Mouse (Mus musculus): ENCODE measurements around the gene Kmo.

Gene Kmo

GRCm38 (mm10) chr1:175619814-175620431 lies at the start of gene Kmo:
TSS of gene Kmo (plus strand) at chr1:175620381.
- DNase-seq (ENCODE audit: low read depth, low spot score) = no peak

GRCm38 (mm10) chr1:175574129-175574528 lies 46.1 kb upstream of the Kmo start:
- DNase-seq (ENCODE audit: low read depth, low spot score) = no peak

- no peak for DNase-seq (ENCODE audit: low read depth, low spot score)
Observed at GRCm38 (mm10) chr1:175578425-175579096, 41.6 kb upstream of the Kmo start.

GRCm38 (mm10) chr1:175579598-175580235 lies 40.5 kb upstream of the Kmo start:
- no peak for DNase-seq (ENCODE audit: low read depth, low spot score)

- no peak for DNase-seq (ENCODE audit: low read depth, low spot score)
Observed at GRCm38 (mm10) chr1:175580346-175580745, 39.8 kb upstream of the Kmo start.

- DNase-seq (ENCODE audit: low read depth, low spot score) = no peak
Observed at GRCm38 (mm10) chr1:175582799-175583198, 37.4 kb upstream of the Kmo start.

GRCm38 (mm10) chr1:175585267-175585666 lies 34.9 kb upstream of the Kmo start:
- no peak for DNase-seq (ENCODE audit: low read depth, low spot score)

- no peak for DNase-seq (ENCODE audit: low read depth, low spot score)
Observed at GRCm38 (mm10) chr1:175586656-175587055, 33.5 kb upstream of the Kmo start.

GRCm38 (mm10) chr1:175592832-175593231 lies 27.3 kb upstream of the Kmo start:
- DNase-seq (ENCODE audit: low read depth, low spot score) = no peak

- DNase-seq (ENCODE audit: low read depth, low spot score) = peak; percentile 14
Observed at GRCm38 (mm10) chr1:175602231-175602630, 17.9 kb upstream of the Kmo start.

- no peak for DNase-seq (ENCODE audit: low read depth, low spot score)
Observed at GRCm38 (mm10) chr1:175603390-175603789, 16.8 kb upstream of the Kmo start.

GRCm38 (mm10) chr1:175607308-175607707 lies 12.9 kb upstream of the Kmo start:
- DNase-seq (ENCODE audit: low read depth, low spot score) = no peak

GRCm38 (mm10) chr1:175607838-175608585 lies 12.2 kb upstream of the Kmo start:
- no peak for DNase-seq (ENCODE audit: low read depth, low spot score)

GRCm38 (mm10) chr1:175608708-175609107 lies 11.5 kb upstream of the Kmo start:
- no peak for DNase-seq (ENCODE audit: low read depth, low spot score)

- DNase-seq (ENCODE audit: low read depth, low spot score) = no peak
Observed at GRCm38 (mm10) chr1:175614992-175615391, 5.2 kb upstream of the Kmo start.

- DNase-seq (ENCODE audit: low read depth, low spot score) = no peak
Observed at GRCm38 (mm10) chr1:175623656-175624055, 3.5 kb downstream of the Kmo start.

GRCm38 (mm10) chr1:175625257-175625879 lies 5.2 kb downstream of the Kmo start, which contains the start of gene Fh1:
TSS of gene Fh1 (minus strand) at chr1:175625635.
- DNase-seq (ENCODE audit: low read depth, low spot score) = peak; percentile 98

- peak; percentile 79 for DNase-seq (ENCODE audit: low read depth, low spot score)
Observed at GRCm38 (mm10) chr1:175625990-175626692, 6.0 kb downstream of the Kmo start.

GRCm38 (mm10) chr1:175629248-175629647 lies 9.1 kb downstream of the Kmo start:
- DNase-seq (ENCODE audit: low read depth, low spot score) = no peak

- no peak for DNase-seq (ENCODE audit: low read depth, low spot score)
Observed at GRCm38 (mm10) chr1:175630345-175630744, 10.2 kb downstream of the Kmo start.

GRCm38 (mm10) chr1:175631080-175631479 lies 10.9 kb downstream of the Kmo start:
- DNase-seq (ENCODE audit: low read depth, low spot score) = no peak

Measured in CD4-positive helper T cell, adult 2 months (primary cell).